Mouse (Mus musculus) spleen, adult 2 months (tissue): ENCODE data around the gene Eml2.

ENCODE experiments used
- CTCF ChIP-seq: fragments of 200-500 bp; IDR thresholded peaks from 2 replicates; pipeline ENCODE4 v1.5.1; 2011; ENCODE audit warnings: mild to moderate bottlenecking, inconsistent platforms; ENCODE audit not compliant: insufficient read depth, insufficient read length, insufficient replicate concordance; ENCODE audit errors: extremely low read depth
- POLR2A ChIP-seq: fragments of 200-500 bp; IDR thresholded peaks from 2 replicates; pipeline ENCODE4 v1.6.1; 2011; ENCODE audit warnings: low read depth, low read length, inconsistent platforms

DNA sequence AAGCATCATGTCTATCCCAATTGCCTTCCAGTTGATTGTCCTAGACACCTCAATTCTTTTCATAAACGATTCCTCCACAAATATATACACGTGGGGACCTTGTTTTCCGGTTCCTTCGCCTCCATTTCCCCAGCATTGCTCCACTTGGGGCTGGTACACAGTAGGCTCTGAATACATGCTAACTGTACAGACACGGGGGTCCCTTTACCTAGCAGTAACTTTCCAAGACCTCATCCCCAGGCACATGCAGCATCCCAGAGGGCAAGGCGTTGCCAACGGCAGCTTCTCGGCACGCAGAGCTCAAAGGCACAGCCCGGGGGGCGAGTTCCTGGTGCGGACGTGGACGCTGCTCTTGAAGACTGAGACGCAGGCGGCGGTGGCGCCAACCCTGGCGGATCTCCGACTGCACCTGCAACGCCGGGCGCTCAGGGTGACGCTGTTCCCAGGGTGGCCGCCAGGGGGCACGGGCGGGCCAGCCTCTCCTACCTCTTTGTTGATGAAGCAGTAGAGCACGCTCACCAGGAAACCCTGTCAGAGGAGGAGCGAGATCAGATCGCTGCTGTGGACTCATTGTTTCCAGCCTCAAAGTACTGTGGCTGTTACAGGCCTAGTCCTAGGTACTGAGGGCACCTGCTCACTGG, 18.9 kb upstream of the Eml2 start:
- peak; percentile 93 for TF ChIP-seq CTCF
- TF ChIP-seq POLR2A: no peak
